Mouse (Mus musculus): ENCODE measurements around the gene Zbp1. TPM values are rescaled to one million over a fixed set of nuclear protein-coding genes. Genes with fewer than 3 reads are reported as not detected.
A peak's percentile ranks its signal among the peaks of the same experiment; 100 is the strongest.

Gene Zbp1
- polyA plus RNA-seq, 1 experiment from 2014 or later = 0.70 TPM

GRCm38 (mm10) chr2:173186047-173186943 lies 32.4 kb downstream of the Zbp1 start:
- no peaks in the 10 kb centered on the region; the same call in 1 of the 2 replicates for H3K27me3 ChIP-seq (ENCODE audit: control insufficient read depth, insufficient read depth, low read length)

GRCm38 (mm10) chr2:173185282-173185681 lies 33.4 kb downstream of the Zbp1 start:
- Histone ChIP-seq H3K9ac (ENCODE audit: low read length) (no peak overlapping the region), H3K4me1 (ENCODE audit: control insufficient read depth, insufficient read depth, low read length) (peaks cover 8% of the 10 kb centered on the region; the same call in 1 of the 2 replicates), H3K4me3 (replicated peaks; ENCODE audit: low read length) (no peak overlapping the region), H3K9me3 (replicated peaks; ENCODE audit: control insufficient read depth, low read length) (no peaks in the 10 kb centered on the region), H3K27ac (ENCODE audit: low read length) (no peak overlapping the region), H3K36me3 (ENCODE audit: control insufficient read depth, insufficient read depth, low read length) (no peaks in the 10 kb centered on the region), H3K27me3 (ENCODE audit: control insufficient read depth, insufficient read depth, low read length) (no peaks in the 10 kb centered on the region; the same call in 1 of the 2 replicates), H3K4me2 (ENCODE audit: low read depth, low read length) (no peak overlapping the region)
- no peak for ATAC-seq (ENCODE audit: insufficient read depth, low FRiP score)
- 62% methylated on average over 6 of the region's 6 CpGs for WGBS

More at GRCm38 (mm10) chr2:173186047-173186943, 32.4 kb downstream of the Zbp1 start:
- no peaks in the 10 kb centered on the region for H3K36me3 ChIP-seq (ENCODE audit: control insufficient read depth, insufficient read depth, low read length)
- no peak overlapping the region for H3K4me3 ChIP-seq (replicated peaks; ENCODE audit: low read length)
- H3K27ac ChIP-seq (ENCODE audit: low read length) = no peak overlapping the region
- 0 out of 2 replicates have a peak overlapping the region, but pooled peaks have one; percentile 7 for H3K9ac ChIP-seq (ENCODE audit: low read length)
- 22% methylated on average over 26 of the region's 26 CpGs for WGBS
- ATAC-seq (ENCODE audit: insufficient read depth, low FRiP score) = peak; percentile 67
- H3K9me3 ChIP-seq (replicated peaks; ENCODE audit: control insufficient read depth, low read length) = no peaks in the 10 kb centered on the region
- H3K4me2 ChIP-seq (ENCODE audit: low read depth, low read length) = no peak overlapping the region
- H3K4me1 ChIP-seq (ENCODE audit: control insufficient read depth, insufficient read depth, low read length) = peaks cover 8% of the 10 kb centered on the region; the same call in 1 of the 2 replicates

GRCm38 (mm10) chr2:173184475-173185080 lies 34.1 kb downstream of the Zbp1 start:
- H3K4me1 ChIP-seq (ENCODE audit: control insufficient read depth, insufficient read depth, low read length) = peaks cover 8% of the 10 kb centered on the region; the same call in 1 of the 2 replicates
- ATAC-seq (ENCODE audit: insufficient read depth, low FRiP score) = no peak
- H3K36me3 ChIP-seq (ENCODE audit: control insufficient read depth, insufficient read depth, low read length) = no peaks in the 10 kb centered on the region
- 57% methylated on average over 11 of the region's 11 CpGs for WGBS
- no peaks in the 10 kb centered on the region for H3K9me3 ChIP-seq (replicated peaks; ENCODE audit: control insufficient read depth, low read length)
- H3K4me3 ChIP-seq (replicated peaks; ENCODE audit: low read length) = no peak overlapping the region
- H3K9ac ChIP-seq (ENCODE audit: low read length) = no peak overlapping the region
- H3K27me3 ChIP-seq (ENCODE audit: control insufficient read depth, insufficient read depth, low read length) = no peaks in the 10 kb centered on the region; the same call in 1 of the 2 replicates
- no peak overlapping the region for H3K4me2 ChIP-seq (ENCODE audit: low read depth, low read length)
- no peak overlapping the region for H3K27ac ChIP-seq (ENCODE audit: low read length)

- 5% methylated on average over 8 of the region's 8 CpGs for WGBS
- Histone ChIP-seq H3K4me2 (ENCODE audit: low read depth, low read length) (no peak overlapping the region), H3K9ac (ENCODE audit: low read length) (no peak overlapping the region), H3K36me3 (ENCODE audit: control insufficient read depth, insufficient read depth, low read length) (no peaks in the 10 kb centered on the region), H3K4me3 (replicated peaks; ENCODE audit: low read length) (no peak overlapping the region), H3K4me1 (ENCODE audit: control insufficient read depth, insufficient read depth, low read length) (peaks cover 8% of the 10 kb centered on the region; the same call in 1 of the 2 replicates), H3K27ac (ENCODE audit: low read length) (no peak overlapping the region), H3K9me3 (replicated peaks; ENCODE audit: control insufficient read depth, low read length) (no peaks in the 10 kb centered on the region), H3K27me3 (ENCODE audit: control insufficient read depth, insufficient read depth, low read length) (no peaks in the 10 kb centered on the region; the same call in 1 of the 2 replicates)
- 0 out of 2 replicates have a peak, but pooled peaks have one; percentile 6 for ATAC-seq (ENCODE audit: insufficient read depth, low FRiP score)
These were observed 34.8 kb downstream of the Zbp1 start for GRCm38 (mm10) chr2:173183836-173184460.

- H3K9me3 ChIP-seq (replicated peaks; ENCODE audit: control insufficient read depth, low read length) = no peaks in the 10 kb centered on the region
- H3K4me3 ChIP-seq (replicated peaks; ENCODE audit: low read length) = no peak overlapping the region
- no peaks in the 10 kb centered on the region; the same call in 1 of the 2 replicates for H3K27me3 ChIP-seq (ENCODE audit: control insufficient read depth, insufficient read depth, low read length)
- WGBS = 89% methylated on average over 10 of the region's 10 CpGs
- H3K9ac ChIP-seq (ENCODE audit: low read length) = no peak overlapping the region
- ATAC-seq (ENCODE audit: insufficient read depth, low FRiP score) = no peak
- H3K4me2 ChIP-seq (ENCODE audit: low read depth, low read length) = no peak overlapping the region
- H3K27ac ChIP-seq (ENCODE audit: low read length) = no peak overlapping the region
- H3K4me1 ChIP-seq (ENCODE audit: control insufficient read depth, insufficient read depth, low read length) = peaks cover 8% of the 10 kb centered on the region; the same call in 1 of the 2 replicates
- H3K36me3 ChIP-seq (ENCODE audit: control insufficient read depth, insufficient read depth, low read length) = no peaks in the 10 kb centered on the region
These were observed 35.4 kb downstream of the Zbp1 start for GRCm38 (mm10) chr2:173183311-173183710.

- 85% methylated on average over 7 of the region's 7 CpGs for WGBS
These were observed 35.9 kb downstream of the Zbp1 start for GRCm38 (mm10) chr2:173182796-173183195.

GRCm38 (mm10) chr2:173181901-173182300 lies 36.8 kb downstream of the Zbp1 start:
- H3K4me2 ChIP-seq (ENCODE audit: low read depth, low read length) = no peak overlapping the region
- no peak overlapping the region for H3K27ac ChIP-seq (ENCODE audit: low read length)
- H3K9me3 ChIP-seq (replicated peaks; ENCODE audit: control insufficient read depth, low read length) = no peaks in the 10 kb centered on the region
- H3K27me3 ChIP-seq (ENCODE audit: control insufficient read depth, insufficient read depth, low read length) = no peaks in the 10 kb centered on the region; the same call in 1 of the 2 replicates
- H3K36me3 ChIP-seq (ENCODE audit: control insufficient read depth, insufficient read depth, low read length) = no peaks in the 10 kb centered on the region
- ATAC-seq (ENCODE audit: insufficient read depth, low FRiP score) = no peak
- H3K9ac ChIP-seq (ENCODE audit: low read length) = no peak overlapping the region
- no peak overlapping the region for H3K4me3 ChIP-seq (replicated peaks; ENCODE audit: low read length)
- 89% methylated on average over 7 of the region's 7 CpGs for WGBS
- peaks cover 5% of the 10 kb centered on the region; the same call in 1 of the 2 replicates for H3K4me1 ChIP-seq (ENCODE audit: control insufficient read depth, insufficient read depth, low read length)

More at GRCm38 (mm10) chr2:173182796-173183195, 35.9 kb downstream of the Zbp1 start:
- H3K4me3 ChIP-seq (replicated peaks; ENCODE audit: low read length) = no peak overlapping the region
- H3K4me1 ChIP-seq (ENCODE audit: control insufficient read depth, insufficient read depth, low read length) = peaks cover 8% of the 10 kb centered on the region; the same call in 1 of the 2 replicates
- no peak for ATAC-seq (ENCODE audit: insufficient read depth, low FRiP score)
- no peak overlapping the region for H3K9ac ChIP-seq (ENCODE audit: low read length)
- H3K4me2 ChIP-seq (ENCODE audit: low read depth, low read length) = no peak overlapping the region
- no peaks in the 10 kb centered on the region; the same call in 1 of the 2 replicates for H3K27me3 ChIP-seq (ENCODE audit: control insufficient read depth, insufficient read depth, low read length)
- H3K9me3 ChIP-seq (replicated peaks; ENCODE audit: control insufficient read depth, low read length) = no peaks in the 10 kb centered on the region
- no peaks in the 10 kb centered on the region for H3K36me3 ChIP-seq (ENCODE audit: control insufficient read depth, insufficient read depth, low read length)
- H3K27ac ChIP-seq (ENCODE audit: low read length) = no peak overlapping the region

- 62% methylated on average over 5 of the region's 5 CpGs for WGBS
- H3K9ac ChIP-seq (ENCODE audit: low read length) = no peak overlapping the region
- H3K9me3 ChIP-seq (replicated peaks; ENCODE audit: control insufficient read depth, low read length) = no peaks in the 10 kb centered on the region
- H3K36me3 ChIP-seq (ENCODE audit: control insufficient read depth, insufficient read depth, low read length) = no peaks in the 10 kb centered on the region
- no peak overlapping the region for H3K27ac ChIP-seq (ENCODE audit: low read length)
- ATAC-seq (ENCODE audit: insufficient read depth, low FRiP score) = no peak
- H3K4me1 ChIP-seq (ENCODE audit: control insufficient read depth, insufficient read depth, low read length) = peaks cover under 1% of the 10 kb centered on the region; the same call in 1 of the 2 replicates
- H3K4me2 ChIP-seq (ENCODE audit: low read depth, low read length) = no peak overlapping the region
- H3K27me3 ChIP-seq (ENCODE audit: control insufficient read depth, insufficient read depth, low read length) = no peaks in the 10 kb centered on the region; the same call in 1 of the 2 replicates
- no peak overlapping the region for H3K4me3 ChIP-seq (replicated peaks; ENCODE audit: low read length)
These were observed 37.2 kb downstream of the Zbp1 start for GRCm38 (mm10) chr2:173181486-173181885.
